Mouse (Mus musculus): ENCODE results near the gene Usp16. TPM values are rescaled to one million over a fixed set of nuclear protein-coding genes. Genes with fewer than 3 reads are reported as not detected.
A peak's percentile ranks its signal among the peaks of the same experiment; 100 is the strongest.

Usp16 gene
- total and polyA plus RNA-seq, 2 experiments from 2014 or later = 40.8 to 220 TPM

- Histone ChIP-seq H3K4me2 (ENCODE audit: low read depth, low read length) (peak within 1 kb of the TSS; percentile 83), H3K4me3 (ENCODE audit: low read depth, low read length) (peak within 1 kb of the TSS; percentile 72), H3K27ac (ENCODE audit: low read depth) (peak within 1 kb of the TSS; percentile 89), H3K9ac (replicated peaks; ENCODE audit: low read depth, low read length) (peak within 1 kb of the TSS; percentile 69), H3K9me3 (replicated peaks; ENCODE audit: control insufficient read depth, low read length) (no peaks in the 10 kb centered on the region), H3K27me3 (ENCODE audit: control insufficient read depth, insufficient read depth, low read length) (no peaks in the 10 kb centered on the region), H3K4me1 (ENCODE audit: control insufficient read depth, insufficient read depth) (peaks cover 14% of the 10 kb centered on the region), H3K36me3 (replicated peaks; ENCODE audit: control insufficient read depth, insufficient read depth, low read length) (peaks cover 8% of the 10 kb centered on the region)
- TF ChIP-seq CTCF (IDR thresholded peaks at IDR 0.05; ENCODE audit: low read depth) = no peak
- TF ChIP-seq EP300 (IDR thresholded peaks at IDR 0.05; ENCODE audit: low read depth) = no peak
- ATAC-seq (ENCODE audit: insufficient read depth, low read depth) (peak; percentile 97), DNase-seq (ENCODE audit: low spot score) (peak; percentile 92)
- under 1% methylated on average over 38 of the region's 38 CpGs for WGBS
Observed at GRCm38 (mm10) chr16:87440184-87440686, 14.3 kb upstream of the Usp16 start, which contains the start of gene Rwdd2b. Gene Rwdd2b (minus strand): TSS chr16:87440573.

GRCm38 (mm10) chr16:87441089-87441488 lies 13.4 kb upstream of the Usp16 start:
- TF ChIP-seq CTCF (IDR thresholded peaks at IDR 0.05; ENCODE audit: low read depth) = peak; percentile 47
- no peak for TF ChIP-seq EP300 (IDR thresholded peaks at IDR 0.05; ENCODE audit: low read depth)
- Histone ChIP-seq H3K27ac (ENCODE audit: low read depth) (peak overlapping the region; percentile 89; the same call in 1 of the 2 replicates), H3K4me3 (ENCODE audit: low read depth, low read length) (peak overlapping the region; percentile 72), H3K9me3 (replicated peaks; ENCODE audit: control insufficient read depth, low read length) (no peaks in the 10 kb centered on the region), H3K9ac (replicated peaks; ENCODE audit: low read depth, low read length) (peak overlapping the region; percentile 69), H3K36me3 (replicated peaks; ENCODE audit: control insufficient read depth, insufficient read depth, low read length) (peaks cover 7% of the 10 kb centered on the region), H3K4me2 (ENCODE audit: low read depth, low read length) (peak overlapping the region; percentile 83), H3K27me3 (ENCODE audit: control insufficient read depth, insufficient read depth, low read length) (no peaks in the 10 kb centered on the region), H3K4me1 (ENCODE audit: control insufficient read depth, insufficient read depth) (peaks cover 14% of the 10 kb centered on the region)
- no peak for ATAC-seq (ENCODE audit: insufficient read depth, low read depth)
- 20% methylated on average over 9 of the region's 9 CpGs for WGBS
- DNase-seq (ENCODE audit: low spot score) = peak; percentile 26

- Histone ChIP-seq H3K27me3 (ENCODE audit: control insufficient read depth, insufficient read depth, low read length) (no peaks in the 10 kb centered on the region), H3K4me2 (ENCODE audit: low read depth, low read length) (no peak overlapping the region), H3K4me1 (ENCODE audit: control insufficient read depth, insufficient read depth) (peaks cover 14% of the 10 kb centered on the region), H3K36me3 (replicated peaks; ENCODE audit: control insufficient read depth, insufficient read depth, low read length) (no peaks in the 10 kb centered on the region), H3K9me3 (replicated peaks; ENCODE audit: control insufficient read depth, low read length) (no peaks in the 10 kb centered on the region), H3K4me3 (ENCODE audit: low read depth, low read length) (no peak overlapping the region), H3K27ac (ENCODE audit: low read depth) (no peak overlapping the region), H3K9ac (replicated peaks; ENCODE audit: low read depth, low read length) (no peak overlapping the region)
- no peak for ATAC-seq (ENCODE audit: insufficient read depth, low read depth)
- no peak for DNase-seq (ENCODE audit: low spot score)
- WGBS = 38% methylated on average over 5 of the region's 5 CpGs
- TF ChIP-seq CTCF (IDR thresholded peaks at IDR 0.05; ENCODE audit: low read depth) = no peak
- no peak for TF ChIP-seq EP300 (IDR thresholded peaks at IDR 0.05; ENCODE audit: low read depth)
Observed at GRCm38 (mm10) chr16:87442291-87442690, 12.2 kb upstream of the Usp16 start.

GRCm38 (mm10) chr16:87443245-87443644 lies 11.3 kb upstream of the Usp16 start:
- ATAC-seq (ENCODE audit: insufficient read depth, low read depth) (no peak), DNase-seq (ENCODE audit: low spot score) (no peak)
- H3K36me3 ChIP-seq (replicated peaks; ENCODE audit: control insufficient read depth, insufficient read depth, low read length) = no peaks in the 10 kb centered on the region
- H3K9ac ChIP-seq (replicated peaks; ENCODE audit: low read depth, low read length) = no peak overlapping the region
- H3K4me2 ChIP-seq (ENCODE audit: low read depth, low read length) = no peak overlapping the region
- H3K27ac ChIP-seq (ENCODE audit: low read depth) = no peak overlapping the region
- no peaks in the 10 kb centered on the region for H3K9me3 ChIP-seq (replicated peaks; ENCODE audit: control insufficient read depth, low read length)
- H3K4me1 ChIP-seq (ENCODE audit: control insufficient read depth, insufficient read depth) = peaks cover 14% of the 10 kb centered on the region
- no peaks in the 10 kb centered on the region for H3K27me3 ChIP-seq (ENCODE audit: control insufficient read depth, insufficient read depth, low read length)
- H3K4me3 ChIP-seq (ENCODE audit: low read depth, low read length) = no peak overlapping the region
- TF ChIP-seq EP300 (IDR thresholded peaks at IDR 0.05; ENCODE audit: low read depth) (no peak), CTCF (IDR thresholded peaks at IDR 0.05; ENCODE audit: low read depth) (no peak)

- TF ChIP-seq CTCF (IDR thresholded peaks at IDR 0.05; ENCODE audit: low read depth) = no peak
- TF ChIP-seq EP300 (IDR thresholded peaks at IDR 0.05; ENCODE audit: low read depth) = no peak
- no peak overlapping the region for H3K4me3 ChIP-seq (ENCODE audit: low read depth, low read length)
- H3K36me3 ChIP-seq (replicated peaks; ENCODE audit: control insufficient read depth, insufficient read depth, low read length) = no peaks in the 10 kb centered on the region
- no peak overlapping the region for H3K9ac ChIP-seq (replicated peaks; ENCODE audit: low read depth, low read length)
- DNase-seq (ENCODE audit: low spot score) (no peak), ATAC-seq (ENCODE audit: insufficient read depth, low read depth) (no peak)
- H3K4me2 ChIP-seq (ENCODE audit: low read depth, low read length) = no peak overlapping the region
- H3K4me1 ChIP-seq (ENCODE audit: control insufficient read depth, insufficient read depth) = peaks cover 14% of the 10 kb centered on the region
- H3K27me3 ChIP-seq (ENCODE audit: control insufficient read depth, insufficient read depth, low read length) = no peaks in the 10 kb centered on the region
- H3K27ac ChIP-seq (ENCODE audit: low read depth) = no peak overlapping the region
- 34% methylated on average over 1 of the region's 1 CpGs for WGBS
- no peaks in the 10 kb centered on the region for H3K9me3 ChIP-seq (replicated peaks; ENCODE audit: control insufficient read depth, low read length)
Observed at GRCm38 (mm10) chr16:87444071-87444470, 10.4 kb upstream of the Usp16 start.

GRCm38 (mm10) chr16:87445110-87445509 lies 9.4 kb upstream of the Usp16 start:
- Histone ChIP-seq H3K27ac (ENCODE audit: low read depth) (no peak overlapping the region), H3K4me1 (ENCODE audit: control insufficient read depth, insufficient read depth) (peaks cover 11% of the 10 kb centered on the region), H3K9ac (replicated peaks; ENCODE audit: low read depth, low read length) (no peak overlapping the region), H3K4me3 (ENCODE audit: low read depth, low read length) (no peak overlapping the region), H3K27me3 (ENCODE audit: control insufficient read depth, insufficient read depth, low read length) (no peaks in the 10 kb centered on the region), H3K4me2 (ENCODE audit: low read depth, low read length) (no peak overlapping the region), H3K36me3 (replicated peaks; ENCODE audit: control insufficient read depth, insufficient read depth, low read length) (no peaks in the 10 kb centered on the region), H3K9me3 (replicated peaks; ENCODE audit: control insufficient read depth, low read length) (no peaks in the 10 kb centered on the region)
- ATAC-seq (ENCODE audit: insufficient read depth, low read depth) (no peak), DNase-seq (ENCODE audit: low spot score) (no peak)
- TF ChIP-seq CTCF (IDR thresholded peaks at IDR 0.05; ENCODE audit: low read depth) (no peak), EP300 (IDR thresholded peaks at IDR 0.05; ENCODE audit: low read depth) (no peak)

All from heart, postnatal 0 days (tissue).